Mouse (Mus musculus): ENCODE data around the gene Olfr718-ps1.

Gene Olfr718-ps1

GRCm38 (mm10) chr5:143129101-143129500 lies 18.3 kb downstream of the Olfr718-ps1 start:
- no peak for DNase-seq (ENCODE audit: low spot score)

GRCm38 (mm10) chr5:143127837-143128236 lies 19.5 kb downstream of the Olfr718-ps1 start:
- DNase-seq (ENCODE audit: low spot score), result no peak

- no peak for DNase-seq (ENCODE audit: low spot score)
Observed at GRCm38 (mm10) chr5:143126908-143127307, 20.5 kb downstream of the Olfr718-ps1 start.

GRCm38 (mm10) chr5:143126089-143126488 lies 21.3 kb downstream of the Olfr718-ps1 start:
- no peak for DNase-seq (ENCODE audit: low spot score)

GRCm38 (mm10) chr5:143125601-143126000 lies 21.8 kb downstream of the Olfr718-ps1 start:
- DNase-seq (ENCODE audit: low spot score), result no peak

- no peak for DNase-seq (ENCODE audit: low spot score)
Observed at GRCm38 (mm10) chr5:143124805-143125378, 22.5 kb downstream of the Olfr718-ps1 start.

GRCm38 (mm10) chr5:143122673-143123072 lies 24.7 kb downstream of the Olfr718-ps1 start:
- no peak for DNase-seq (ENCODE audit: low spot score)

- DNase-seq (ENCODE audit: low spot score), result no peak
Observed at GRCm38 (mm10) chr5:143122125-143122524, 25.3 kb downstream of the Olfr718-ps1 start.

GRCm38 (mm10) chr5:143112281-143113246 lies 34.8 kb downstream of the Olfr718-ps1 start, which contains the start of gene Rnf216:
TSS of gene Rnf216 (minus strand) at chr5:143112994.
- DNase-seq (ENCODE audit: low spot score), result peak; percentile 81

GRCm38 (mm10) chr5:143106842-143107241 lies 40.5 kb downstream of the Olfr718-ps1 start:
- no peak for DNase-seq (ENCODE audit: low spot score)

- DNase-seq (ENCODE audit: low spot score), result no peak
Observed at GRCm38 (mm10) chr5:143103231-143103630, 44.1 kb downstream of the Olfr718-ps1 start.

- DNase-seq (ENCODE audit: low spot score), result no peak
Observed at GRCm38 (mm10) chr5:143101626-143102025, 45.8 kb downstream of the Olfr718-ps1 start.

GRCm38 (mm10) chr5:143095256-143095655 lies 52.1 kb downstream of the Olfr718-ps1 start:
- DNase-seq (ENCODE audit: low spot score), result no peak

GRCm38 (mm10) chr5:143092891-143093290 lies 54.5 kb downstream of the Olfr718-ps1 start:
- no peak for DNase-seq (ENCODE audit: low spot score)

GRCm38 (mm10) chr5:143084898-143085297 lies 62.5 kb downstream of the Olfr718-ps1 start:
- DNase-seq (ENCODE audit: low spot score), result no peak
